Mouse (Mus musculus) heart, embryonic 11.5 days (tissue): ENCODE results near the gene AI661453. TPM values are rescaled to one million over a fixed set of nuclear protein-coding genes. Genes with fewer than 3 reads are reported as not detected.

Experiments
- ATAC-seq: fragments of 200-750 bp; cut with Nextera tagmentation; replicated peaks from 2 replicates; pipeline ENCODE4 v1.8.0; 2017; ENCODE audit warnings: moderate library complexity; ENCODE audit not compliant: insufficient number of reproducible peaks, low FRiP score, low TSS enrichment
- H3K27ac ChIP-seq: fragments of 300-500 bp; sonication (generic); 2 replicates; pipeline ENCODE4 v1.5.1; 2014; ENCODE audit warnings: mild to moderate bottlenecking, low read depth, low read length
- H3K27me3 ChIP-seq: fragments of 300-500 bp; sonication (generic); 2 replicates; pipeline ENCODE4 v1.6.1; 2014; ENCODE audit warnings: mild to moderate bottlenecking, low read length, mixed read lengths; ENCODE audit not compliant: control insufficient read depth, insufficient read depth
- H3K36me3 ChIP-seq: fragments of 300-500 bp; sonication (generic); 2 replicates; pipeline ENCODE4 v1.6.1; 2014; ENCODE audit warnings: mild to moderate bottlenecking, low read length, moderate library complexity, mixed read lengths; ENCODE audit not compliant: control insufficient read depth, insufficient read depth
- H3K4me1 ChIP-seq: fragments of 300-500 bp; sonication (generic); 2 replicates; pipeline ENCODE4 v1.6.1; 2014; ENCODE audit warnings: low read length; ENCODE audit not compliant: control insufficient read depth, insufficient read depth
- H3K4me2 ChIP-seq: fragments of 300-500 bp; sonication (generic); 2 replicates; pipeline ENCODE4 v1.6.1; 2014; ENCODE audit warnings: mild to moderate bottlenecking, moderate library complexity
- H3K4me3 ChIP-seq: fragments of 300-500 bp; sonication (generic); 2 replicates; pipeline ENCODE4 v1.5.1; 2014; ENCODE audit warnings: low read depth, low read length
- H3K9ac ChIP-seq: fragments of 300-500 bp; sonication (generic); 2 replicates; pipeline ENCODE4 v1.6.1; 2014; ENCODE audit warnings: mild to moderate bottlenecking, low read depth, low read length, moderate library complexity
- H3K9me3 ChIP-seq: fragments of 300-500 bp; sonication (generic); replicated peaks from 2 replicates; pipeline ENCODE4 v1.6.1; 2016; ENCODE audit warnings: low read length; ENCODE audit not compliant: control insufficient read depth
- WGBS: fragments of 180-500 bp; shearing (Covaris S2); extraction: QIAGEN DNeasy Blood & Tissue Kit; methylation state at CpG from one replicate; pipeline ENCODE4 v1.1.7; 2014; ENCODE audit not compliant: insufficient replicate concordance; 5-methylcytosine and 5-hydroxymethylcytosine counted together
- polyA plus RNA-seq: library from polyadenylated mRNA; unstranded; fragments of >200 nt; fragmentation: Nextera tagmentation; extraction: Ambion mirVana; gene quantifications from 2 replicates; pipeline ENCODE4 v1.2.1, GENCODE M21; 2014

The AI661453 gene
- polyA plus RNA-seq, 1 experiment from 2014 or later, result 1.2 TPM

DNA sequence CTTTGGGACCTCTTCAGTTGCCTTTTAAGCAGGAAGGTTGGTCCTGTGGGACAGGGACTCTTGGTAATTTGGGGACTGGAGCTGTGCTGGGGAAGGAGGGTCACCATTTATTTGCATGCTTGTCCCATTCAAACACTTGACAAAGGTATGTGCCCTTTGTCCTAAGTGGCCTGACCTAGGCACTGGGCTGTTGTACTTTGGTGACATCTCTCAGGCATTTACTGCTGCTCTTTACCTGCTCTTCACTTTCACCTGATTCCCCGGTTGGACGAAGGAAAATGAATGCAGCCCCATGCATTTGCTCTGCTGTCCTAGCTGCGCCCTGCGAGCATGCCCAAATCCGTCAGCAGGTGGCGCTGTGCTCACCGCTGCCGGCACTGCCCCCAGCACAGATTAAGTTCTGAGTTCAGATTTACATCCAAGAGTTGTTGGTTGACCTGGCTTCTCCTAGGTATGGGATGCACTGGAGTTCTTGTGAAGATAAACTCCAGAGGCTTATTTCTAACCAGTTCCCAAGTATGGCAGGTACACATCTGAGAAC lies 37.1 kb downstream of the AI661453 start:
- no peak for ATAC-seq
- Histone ChIP-seq H3K36me3 (no peaks in the 10 kb centered on the region), H3K4me2 (no peak overlapping the region), H3K27me3 (peaks cover 8% of the 10 kb centered on the region), H3K9ac (no peak overlapping the region), H3K9me3 (no peaks in the 10 kb centered on the region), H3K4me1 (peaks cover 12% of the 10 kb centered on the region; the same call in 1 of the 2 replicates), H3K4me3 (no peak overlapping the region), H3K27ac (no peak overlapping the region)
- 17% methylated on average over 8 of the region's 8 CpGs for WGBS

DNA sequence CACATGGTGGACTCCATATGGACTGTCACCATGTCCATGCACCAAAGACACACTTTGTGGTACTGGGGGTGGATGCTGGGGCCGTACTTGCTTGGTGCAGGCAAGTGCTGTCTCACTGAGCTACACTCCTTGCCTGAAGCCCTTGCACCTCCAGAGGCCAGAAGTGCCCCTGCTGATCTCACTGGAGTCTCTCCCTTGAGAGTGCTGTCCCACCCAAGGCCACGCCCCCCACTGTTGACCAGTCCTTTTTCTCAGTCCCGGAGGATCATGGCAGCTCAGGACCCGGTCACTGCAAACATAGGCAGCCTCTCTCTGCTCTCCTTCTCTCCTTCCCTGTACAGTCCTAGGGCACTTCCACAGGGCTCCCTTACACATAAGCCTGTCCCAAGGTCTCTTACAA lies 37.8 kb downstream of the AI661453 start:
- H3K4me1 ChIP-seq, result peaks cover 8% of the 10 kb centered on the region; the same call in 1 of the 2 replicates
- H3K27ac ChIP-seq, result no peak overlapping the region
- no peak overlapping the region for H3K4me3 ChIP-seq
- H3K27me3 ChIP-seq, result 0 out of 2 replicates have a peak, but pooled peaks cover 3% of the 10 kb centered on the region
- no peak overlapping the region for H3K9ac ChIP-seq
- no peak overlapping the region for H3K4me2 ChIP-seq
- 71% methylated on average over 4 of the region's 4 CpGs for WGBS
- H3K36me3 ChIP-seq, result no peaks in the 10 kb centered on the region
- ATAC-seq, result no peak
- H3K9me3 ChIP-seq, result no peaks in the 10 kb centered on the region

DNA sequence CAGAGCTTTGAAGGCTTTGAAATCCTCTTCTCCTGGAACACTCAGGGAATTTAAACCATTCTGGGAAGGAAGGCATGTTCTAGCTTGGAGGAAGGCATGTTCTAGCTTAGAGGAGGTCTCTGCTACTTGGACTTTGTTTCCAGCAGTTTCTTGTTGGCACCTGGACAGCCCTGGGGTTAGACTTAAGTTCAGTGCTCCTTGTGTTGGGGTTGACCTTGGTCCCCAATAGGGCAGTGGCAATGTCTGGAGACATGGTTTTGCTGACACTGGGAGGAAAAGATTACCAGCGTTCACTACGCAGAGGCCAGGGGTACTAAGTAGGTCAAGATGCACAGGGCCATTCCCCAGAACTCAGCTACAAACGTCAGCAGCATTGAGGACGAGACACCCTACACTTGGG lies 38.8 kb downstream of the AI661453 start:
- H3K9me3 ChIP-seq, result no peaks in the 10 kb centered on the region
- peaks cover 13% of the 10 kb centered on the region for H3K4me1 ChIP-seq
- no peaks in the 10 kb centered on the region for H3K27me3 ChIP-seq
- no peak overlapping the region for H3K9ac ChIP-seq
- 78% methylated on average over 4 of the region's 4 CpGs for WGBS
- H3K36me3 ChIP-seq, result no peaks in the 10 kb centered on the region
- no peak overlapping the region for H3K27ac ChIP-seq
- H3K4me3 ChIP-seq, result no peak overlapping the region
- ATAC-seq, result no peak
- H3K4me2 ChIP-seq, result no peak overlapping the region

DNA sequence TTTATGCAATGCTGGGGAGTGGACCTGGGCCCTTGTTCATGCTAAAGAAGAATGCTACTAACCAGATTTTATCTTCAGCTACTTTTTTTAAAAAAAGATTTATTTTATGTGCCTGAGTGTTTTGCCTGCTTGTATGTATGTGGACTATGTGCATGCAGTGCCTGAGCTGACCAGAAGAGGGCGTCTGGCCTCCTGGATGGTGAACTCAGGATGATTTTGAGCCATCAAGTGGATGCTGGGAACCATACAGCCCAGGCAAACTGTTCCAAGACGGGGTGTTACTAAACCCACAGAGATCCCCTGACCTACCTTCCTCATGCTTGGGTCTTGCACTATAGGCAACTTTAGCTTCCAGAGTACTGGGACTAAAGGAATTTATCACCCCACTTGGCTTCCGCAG lies 39.3 kb downstream of the AI661453 start:
- ATAC-seq, result no peak
- no peak overlapping the region for H3K27ac ChIP-seq

DNA sequence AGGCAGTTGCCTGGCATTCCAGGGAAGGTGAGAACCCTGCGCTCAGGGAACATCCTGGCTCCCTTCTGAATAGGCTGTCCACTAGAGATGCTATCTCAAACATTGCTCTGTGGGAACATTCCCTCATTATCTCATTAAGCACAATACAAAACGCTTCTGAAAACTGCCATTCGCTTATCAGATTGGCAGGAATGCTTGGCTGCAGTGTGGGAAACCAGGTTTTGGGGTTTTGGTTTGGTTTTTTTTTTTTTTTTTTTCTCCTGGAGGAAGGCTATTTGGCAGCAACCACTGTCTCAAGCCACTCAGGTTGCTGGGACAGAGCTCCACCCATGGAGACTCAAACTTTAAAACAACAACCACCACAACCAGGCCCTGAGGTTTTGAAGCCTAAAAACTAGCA lies 43.5 kb downstream of the AI661453 start:
- Histone ChIP-seq H3K27ac (0 out of 2 replicates have a peak overlapping the region, but pooled peaks have one; percentile 29), H3K4me1 (peaks cover 21% of the 10 kb centered on the region)

More for the DNA sequence above, 39.3 kb downstream of the AI661453 start:
- Histone ChIP-seq H3K9me3 (no peaks in the 10 kb centered on the region), H3K4me3 (no peak overlapping the region), H3K9ac (no peak overlapping the region), H3K4me1 (peaks cover 18% of the 10 kb centered on the region), H3K4me2 (no peak overlapping the region), H3K27me3 (no peaks in the 10 kb centered on the region), H3K36me3 (no peaks in the 10 kb centered on the region)
- 60% methylated on average over 3 of the region's 3 CpGs for WGBS

DNA sequence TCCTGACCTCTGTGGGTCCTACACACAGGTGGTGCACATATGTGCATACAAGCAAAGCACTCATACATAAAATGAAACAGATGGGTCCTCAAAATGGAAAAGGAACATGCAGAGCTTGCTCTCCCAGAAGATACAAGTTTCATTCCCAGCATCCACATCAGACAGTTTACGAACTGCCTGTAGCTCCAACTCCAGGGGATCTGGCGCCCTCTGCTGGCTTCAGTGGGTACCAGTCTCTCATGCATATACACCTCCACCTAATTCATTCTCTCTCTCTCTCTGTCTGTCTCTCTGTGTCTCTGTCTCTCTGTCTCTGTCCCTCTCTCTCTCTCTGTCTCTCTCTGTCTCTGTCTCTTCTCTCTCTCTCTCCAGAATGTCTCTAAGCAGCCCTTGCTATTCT lies 46.0 kb downstream of the AI661453 start:
- 55% methylated on average over 2 of the region's 2 CpGs for WGBS
- Histone ChIP-seq H3K9ac (no peak overlapping the region), H3K4me3 (no peak overlapping the region), H3K4me1 (peaks cover 31% of the 10 kb centered on the region), H3K27me3 (no peaks in the 10 kb centered on the region), H3K4me2 (no peak overlapping the region), H3K36me3 (no peaks in the 10 kb centered on the region), H3K27ac (no peak overlapping the region), H3K9me3 (no peaks in the 10 kb centered on the region)
- no peak for ATAC-seq

More for the DNA sequence above, 43.5 kb downstream of the AI661453 start:
- Histone ChIP-seq H3K4me2 (no peak overlapping the region), H3K9me3 (no peaks in the 10 kb centered on the region), H3K36me3 (no peaks in the 10 kb centered on the region), H3K4me3 (no peak overlapping the region), H3K27me3 (no peaks in the 10 kb centered on the region), H3K9ac (no peak overlapping the region)
- WGBS, result 27% methylated on average over 3 of the region's 3 CpGs
- ATAC-seq, result no peak

DNA sequence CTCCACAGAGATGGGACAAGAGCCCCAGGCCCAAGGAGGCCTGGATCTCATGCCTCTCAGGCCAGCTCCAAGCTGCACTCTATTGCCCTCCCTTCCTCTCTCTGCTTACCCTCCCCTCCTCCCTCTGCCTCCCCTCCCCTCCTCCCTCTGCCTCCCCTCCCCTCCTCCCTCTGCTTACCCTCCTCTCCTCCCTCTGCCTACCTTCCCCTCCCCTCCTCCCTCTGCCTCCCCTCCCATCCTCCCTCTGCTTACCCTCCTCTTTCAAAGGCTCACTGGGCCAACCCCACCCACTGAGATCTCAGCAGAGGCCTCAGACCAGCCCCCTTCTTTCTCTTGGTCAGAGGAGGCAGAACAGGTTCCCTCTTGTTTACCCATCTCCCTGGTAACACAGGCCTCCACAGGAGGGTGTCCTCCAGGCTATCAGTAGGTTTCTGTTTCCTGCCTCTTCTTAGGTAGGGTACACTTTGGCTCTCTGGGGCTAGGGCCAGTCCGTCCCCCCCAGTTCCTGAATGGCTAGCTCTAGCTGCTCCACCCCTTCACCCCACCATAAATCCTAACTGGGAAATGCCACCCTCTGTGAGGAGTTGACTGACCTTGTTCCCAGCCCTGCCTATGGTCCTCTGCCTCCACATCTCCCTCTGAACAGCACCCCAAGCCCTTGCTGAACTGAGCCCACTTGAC lies 48.0 kb downstream of the AI661453 start:
- peaks cover 31% of the 10 kb centered on the region for H3K4me1 ChIP-seq
- no peaks in the 10 kb centered on the region for H3K9me3 ChIP-seq
- 0 out of 2 replicates have a peak overlapping the region, but pooled peaks have one; percentile 4 for H3K4me2 ChIP-seq
- ATAC-seq, result peak; percentile 44
- H3K27ac ChIP-seq, result peak overlapping the region; percentile 57
- H3K9ac ChIP-seq, result no peak overlapping the region
- no peaks in the 10 kb centered on the region for H3K27me3 ChIP-seq
- no peak overlapping the region for H3K4me3 ChIP-seq
- WGBS, result 14% methylated on average over 1 of the region's 1 CpGs
- peaks cover 7% of the 10 kb centered on the region for H3K36me3 ChIP-seq

DNA sequence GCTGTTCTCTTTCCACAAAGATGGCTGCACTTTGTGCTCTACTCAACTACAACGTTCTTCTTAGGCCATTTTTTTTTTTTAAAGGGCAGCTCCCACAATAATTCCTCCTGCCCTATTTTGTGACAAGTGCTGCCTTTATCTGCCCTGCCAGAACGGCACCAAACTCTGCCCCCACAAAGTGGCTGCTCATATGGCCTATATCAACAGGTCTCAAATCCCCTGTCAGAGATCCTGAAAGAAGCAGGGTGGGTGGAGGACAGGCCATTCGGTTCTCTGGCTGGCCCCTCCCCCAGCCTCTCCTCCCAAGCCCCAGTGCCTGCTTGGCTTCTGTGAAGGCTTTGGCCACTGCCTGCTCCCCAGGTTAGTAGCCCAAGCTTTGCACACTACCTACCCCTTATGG lies 48.6 kb downstream of the AI661453 start:
- H3K27ac ChIP-seq, result peak overlapping the region; percentile 57
- H3K27me3 ChIP-seq, result no peaks in the 10 kb centered on the region
- ATAC-seq, result no peak; the same call in 1 of the 2 replicates
- no peaks in the 10 kb centered on the region for H3K9me3 ChIP-seq
- no peak overlapping the region for H3K9ac ChIP-seq
- WGBS, result 6% methylated on average over 3 of the region's 3 CpGs
- H3K4me2 ChIP-seq, result 0 out of 2 replicates have a peak overlapping the region, but pooled peaks have one; percentile 4
- H3K4me1 ChIP-seq, result peaks cover 29% of the 10 kb centered on the region
- no peak overlapping the region for H3K4me3 ChIP-seq
- peaks cover 13% of the 10 kb centered on the region for H3K36me3 ChIP-seq
